Mouse (Mus musculus) limb, embryonic 14.5 days (tissue): ENCODE data around the gene Dcaf1. TPM values are rescaled to one million over a fixed set of nuclear protein-coding genes. Genes with fewer than 3 reads are reported as not detected.

Source experiments
- ATAC-seq: fragments of 200-750 bp; cut with Nextera tagmentation; 2 replicates; pipeline ENCODE4 v1.8.0; 2017; ENCODE audit warnings: low read depth, moderate number of reproducible peaks, moderate TSS enrichment; ENCODE audit not compliant: low FRiP score
- DNase-seq: peaks from one replicate; pipeline ENCODE4 v3.0.0-alpha.2; 2015; ENCODE audit warnings: low spot score
- H3K27ac ChIP-seq: fragments of 300-500 bp; sonication (generic); replicated peaks from 2 replicates; pipeline ENCODE4 v1.5.1; 2014; ENCODE audit warnings: low read depth, mild to moderate bottlenecking, low read length, moderate library complexity, mixed read lengths
- H3K27me3 ChIP-seq: fragments of 300-500 bp; sonication (generic); 2 replicates; pipeline ENCODE4 v1.6.1; 2014; ENCODE audit warnings: low read length, mixed read lengths; ENCODE audit not compliant: control insufficient read depth, insufficient read depth
- H3K36me3 ChIP-seq: fragments of 300-500 bp; sonication (generic); 2 replicates; pipeline ENCODE4 v1.6.1; 2014; ENCODE audit warnings: mild to moderate bottlenecking, low read length, moderate library complexity, mixed read lengths; ENCODE audit not compliant: control insufficient read depth, insufficient read depth
- H3K4me1 ChIP-seq: fragments of 300-500 bp; sonication (generic); 2 replicates; pipeline ENCODE4 v1.6.1; 2014; ENCODE audit warnings: antibody characterized with exemption, low read length, mixed read lengths; ENCODE audit not compliant: control insufficient read depth, insufficient read depth
- H3K4me2 ChIP-seq: fragments of 300-500 bp; sonication (generic); replicated peaks from 2 replicates; pipeline ENCODE4 v1.6.1; 2014; ENCODE audit warnings: low read depth, mild to moderate bottlenecking, low read length, moderate library complexity; ENCODE audit not compliant: severe bottlenecking
- H3K4me3 ChIP-seq: fragments of 300-500 bp; sonication (generic); replicated peaks from 2 replicates; pipeline ENCODE4 v1.5.1; 2014; ENCODE audit warnings: low read length
- H3K9ac ChIP-seq: fragments of 300-500 bp; sonication (generic); 2 replicates; pipeline ENCODE4 v1.6.1; 2014; ENCODE audit warnings: mild to moderate bottlenecking, low read depth, low read length, moderate library complexity; ENCODE audit not compliant: severe bottlenecking
- H3K9me3 ChIP-seq: fragments of 300-500 bp; sonication (generic); 2 replicates; pipeline ENCODE4 v1.6.1; 2016; ENCODE audit warnings: low read length; ENCODE audit not compliant: control insufficient read depth
- POLR2A ChIP-seq: fragments of 200-500 bp; IDR thresholded peaks from 2 replicates; pipeline ENCODE4 v1.8.0; 2012; ENCODE audit warnings: inconsistent platforms, mild to moderate bottlenecking, moderate library complexity, borderline replicate concordance; ENCODE audit not compliant: insufficient read depth, insufficient read length; ENCODE audit errors: extremely low read depth
- WGBS: fragments of 180-500 bp; shearing (Covaris S2); extraction: QIAGEN DNeasy Blood & Tissue Kit; methylation state at CpG from one replicate; pipeline ENCODE4 v1.1.7; 2014; 5-methylcytosine and 5-hydroxymethylcytosine counted together
- polyA plus RNA-seq, 2 experiments: library from polyadenylated mRNA; depleted of rRNA in 1 of 2; stranded (reverse) in 1 of 2; unstranded in 1 of 2; fragments of >200 nt; fragmentation: Nextera tagmentation in 1 of 2; extraction: Ambion mirVana in 1 of 2; gene quantifications; 2 replicates each; pipeline versions ENCODE4 v1.2.1 to v1.2.3; 2012 to 2014

The Dcaf1 gene
- polyA plus RNA-seq, 2 experiments = 18.4 to 27.6 TPM

DNA sequence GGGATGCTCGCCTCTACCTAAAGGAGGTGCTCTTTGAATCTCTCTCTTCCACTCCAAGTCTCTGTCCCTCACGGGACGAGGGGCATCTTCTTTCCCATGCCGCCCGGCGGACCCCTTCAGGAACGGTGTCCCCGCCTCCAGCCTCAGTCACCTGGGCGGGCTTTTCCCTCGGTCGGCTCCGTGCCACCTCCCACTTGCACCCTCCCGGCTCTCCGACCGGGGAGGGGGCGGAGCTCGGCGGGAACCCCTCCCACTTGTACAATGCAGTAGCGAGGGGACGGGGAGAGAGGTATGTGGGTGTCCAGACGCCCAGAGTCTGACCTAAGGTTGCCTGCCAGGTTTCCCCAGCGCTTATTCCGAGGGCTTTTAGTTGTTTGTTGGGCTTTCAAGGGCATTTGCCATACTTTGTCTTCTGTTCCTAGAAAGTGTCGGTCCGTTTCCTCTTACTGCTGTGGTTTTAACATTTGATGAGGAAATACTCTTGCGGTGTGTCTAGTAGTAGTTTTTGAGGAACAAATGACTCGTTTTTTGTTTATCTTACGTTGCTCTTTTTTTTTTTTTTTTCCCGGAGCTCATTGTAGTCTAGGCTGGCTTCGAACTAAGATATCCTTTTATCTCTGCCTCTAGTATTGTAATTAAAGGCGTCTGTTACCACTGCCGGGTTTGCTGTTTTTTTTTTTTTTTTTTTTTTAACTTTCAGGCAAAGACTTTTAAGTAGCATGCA, 869 bp downstream of the Dcaf1 start:
- Histone ChIP-seq H3K36me3 (no peaks in the 10 kb centered on the region), H3K9ac (peak overlapping the region; percentile 93), H3K4me1 (0 out of 2 replicates have a peak, but pooled peaks cover 3% of the 10 kb centered on the region), H3K4me3 (peak overlapping the region; percentile 97), H3K4me2 (peak overlapping the region; percentile 53), H3K9me3 (no peaks in the 10 kb centered on the region), H3K27ac (peak overlapping the region; percentile 96), H3K27me3 (no peaks in the 10 kb centered on the region)
- DNase-seq = peak; percentile 92
- TF ChIP-seq POLR2A = no peak
- 3% methylated on average over 32 of the region's 32 CpGs for WGBS
- ATAC-seq = peak; percentile 85

- TF ChIP-seq POLR2A = no peak
- H3K4me3 ChIP-seq = no peak overlapping the region
- no peaks in the 10 kb centered on the region for H3K9me3 ChIP-seq
- H3K9ac ChIP-seq = no peak overlapping the region
- H3K27me3 ChIP-seq = no peaks in the 10 kb centered on the region
- H3K4me1 ChIP-seq = no peaks in the 10 kb centered on the region
- no peak for DNase-seq
- no peak overlapping the region for H3K27ac ChIP-seq
- H3K36me3 ChIP-seq = peaks cover 73% of the 10 kb centered on the region
- 100% methylated on average over 1 of the region's 1 CpGs for WGBS
- no peak overlapping the region for H3K4me2 ChIP-seq
- ATAC-seq = no peak
These were observed 18.9 kb downstream of the Dcaf1 start for GRCm38 (mm10) chr9:106840569-106840968.

- H3K4me1 ChIP-seq = no peaks in the 10 kb centered on the region
- no peaks in the 10 kb centered on the region for H3K27me3 ChIP-seq
- H3K9me3 ChIP-seq = no peaks in the 10 kb centered on the region
- no peak for TF ChIP-seq POLR2A
- H3K9ac ChIP-seq = no peak overlapping the region
- no peak overlapping the region for H3K4me2 ChIP-seq
- no peak for DNase-seq
- H3K36me3 ChIP-seq = peaks cover 71% of the 10 kb centered on the region
- no peak overlapping the region for H3K4me3 ChIP-seq
- WGBS = 94% methylated on average over 6 of the region's 6 CpGs
- H3K27ac ChIP-seq = no peak overlapping the region
- no peak for ATAC-seq
These were observed 21.1 kb downstream of the Dcaf1 start for GRCm38 (mm10) chr9:106842800-106843199.

DNA sequence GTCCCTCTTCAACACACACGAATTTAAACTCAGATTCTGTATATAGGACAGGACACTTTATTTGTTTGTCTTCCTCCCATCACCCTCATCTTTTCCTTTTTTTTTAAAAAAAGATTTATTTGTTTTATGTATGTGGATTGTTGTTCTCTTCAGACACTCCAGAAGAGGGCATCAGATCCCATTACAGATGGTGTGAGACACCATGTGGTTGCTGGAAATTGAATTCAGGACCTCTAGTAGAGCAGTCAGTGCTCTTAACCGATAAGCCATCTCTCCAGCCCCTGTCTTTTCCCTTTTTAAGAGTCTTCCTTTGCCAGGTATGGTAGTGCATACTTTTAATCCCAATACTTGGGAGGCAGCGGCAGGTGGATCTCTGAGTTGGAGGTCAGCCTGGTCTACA, 35.0 kb downstream of the Dcaf1 start:
- H3K9ac ChIP-seq = no peak overlapping the region
- H3K4me3 ChIP-seq = no peak overlapping the region
- no peak for TF ChIP-seq POLR2A
- H3K36me3 ChIP-seq = peaks cover 81% of the 10 kb centered on the region
- H3K27me3 ChIP-seq = no peaks in the 10 kb centered on the region
- 82% methylated on average over 3 of the region's 3 CpGs for WGBS
- no peak overlapping the region for H3K27ac ChIP-seq
- H3K9me3 ChIP-seq = no peaks in the 10 kb centered on the region
- H3K4me1 ChIP-seq = no peaks in the 10 kb centered on the region
- DNase-seq (no peak), ATAC-seq (no peak)
- H3K4me2 ChIP-seq = no peak overlapping the region

DNA sequence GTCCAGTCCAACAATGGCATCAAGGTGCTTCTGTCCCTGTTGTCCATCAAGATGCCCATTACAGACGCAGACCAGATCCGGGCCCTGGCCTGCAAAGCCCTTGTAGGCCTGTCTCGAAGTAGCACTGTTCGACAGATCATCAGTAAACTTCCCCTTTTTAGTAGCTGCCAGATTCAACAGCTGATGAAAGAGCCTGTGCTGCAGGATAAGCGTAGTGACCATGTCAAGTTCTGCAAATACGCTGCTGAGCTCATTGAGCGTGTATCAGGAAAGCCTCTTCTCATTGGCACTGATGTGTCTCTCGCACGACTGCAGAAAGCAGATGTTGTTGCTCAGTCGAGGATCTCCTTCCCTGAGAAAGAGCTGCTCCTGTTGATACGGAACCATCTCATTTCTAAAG, 36.4 kb downstream of the Dcaf1 start:
- DNase-seq = no peak
- WGBS = 87% methylated on average over 11 of the region's 11 CpGs
- no peak for TF ChIP-seq POLR2A
- H3K9me3 ChIP-seq = no peaks in the 10 kb centered on the region
- H3K27ac ChIP-seq = no peak overlapping the region
- H3K9ac ChIP-seq = no peak overlapping the region
- no peak overlapping the region for H3K4me3 ChIP-seq
- no peaks in the 10 kb centered on the region for H3K4me1 ChIP-seq
- H3K27me3 ChIP-seq = no peaks in the 10 kb centered on the region
- no peak overlapping the region for H3K4me2 ChIP-seq
- peaks cover 84% of the 10 kb centered on the region for H3K36me3 ChIP-seq
- no peak for ATAC-seq
